Mouse (Mus musculus) stomach, embryonic 15.5 days (tissue): Measurements from ENCODE around the gene Olfr479. TPM values are rescaled to one million over a fixed set of nuclear protein-coding genes. Genes with fewer than 3 reads are reported as not detected.
"Not testable (repeated sequence)": the region's sequence is repeated elsewhere in the genome, so short reads cannot be mapped to it uniquely, and the experiment has no call there.

Experiments used
- ATAC-seq: fragments of 200-750 bp; cut with Nextera tagmentation; 2 replicates; pipeline ENCODE4 v1.8.0; 2017; ENCODE audit warnings: low read depth, moderate number of reproducible peaks, moderate TSS enrichment; ENCODE audit not compliant: insufficient read depth, low FRiP score
- H3K27ac ChIP-seq: fragments of 300-500 bp; sonication (generic); 2 replicates; pipeline ENCODE4 v1.5.1; 2015; ENCODE audit warnings: mild to moderate bottlenecking, inconsistent platforms
- H3K27me3 ChIP-seq: fragments of 300-500 bp; sonication (generic); replicated peaks from 2 replicates; pipeline ENCODE4 v1.6.1; 2015; ENCODE audit warnings: inconsistent platforms
- H3K36me3 ChIP-seq: fragments of 300-500 bp; sonication (generic); 2 replicates; pipeline ENCODE4 v1.6.1; 2015; ENCODE audit warnings: inconsistent platforms
- H3K4me1 ChIP-seq: fragments of 300-500 bp; sonication (generic); 2 replicates; pipeline ENCODE4 v1.6.1; 2015; ENCODE audit warnings: inconsistent platforms
- H3K4me2 ChIP-seq: fragments of 300-500 bp; sonication (generic); 2 replicates; pipeline ENCODE4 v1.6.1; 2015; ENCODE audit warnings: mild to moderate bottlenecking, inconsistent platforms
- H3K4me3 ChIP-seq: fragments of 300-500 bp; sonication (generic); replicated peaks from 2 replicates; pipeline ENCODE4 v1.5.1; 2015; ENCODE audit warnings: inconsistent platforms
- H3K9ac ChIP-seq: fragments of 300-500 bp; sonication (generic); 2 replicates; pipeline ENCODE4 v1.6.1; 2015; ENCODE audit warnings: inconsistent platforms
- H3K9me3 ChIP-seq: fragments of 300-500 bp; sonication (generic); 2 replicates; pipeline ENCODE4 v1.6.1; 2016; ENCODE audit warnings: inconsistent platforms
- WGBS: fragments of 180-500 bp; shearing (Covaris S2); methylation state at CpG from one replicate; pipeline ENCODE4 v1.1.7; 2015; 5-methylcytosine and 5-hydroxymethylcytosine counted together
- polyA plus RNA-seq: library from polyadenylated mRNA; unstranded; fragments of >200 nt; fragmentation: Nextera tagmentation; extraction: Ambion mirVana; gene quantifications from 2 replicates; pipeline ENCODE4 v1.2.1, GENCODE M21; 2015

Olfr479 gene
- polyA plus RNA-seq: not detected in 2 replicates

- Histone ChIP-seq H3K4me3 (no peak within 1 kb of the TSS), H3K27me3 (no peaks in the 10 kb centered on the region), H3K9me3 (no peaks in the 10 kb centered on the region), H3K9ac (no peak within 1 kb of the TSS), H3K4me1 (no peaks in the 10 kb centered on the region), H3K36me3 (no peaks in the 10 kb centered on the region), H3K27ac (no peak within 1 kb of the TSS), H3K4me2 (no peak within 1 kb of the TSS)
- WGBS: 83% methylated on average over 2 of the region's 2 CpGs
- ATAC-seq: no peak
Measured at GRCm38 (mm10) chr7:108050393-108050792, at the start of gene Olfr479. Gene Olfr479 (plus strand): TSS chr7:108050693.

DNA sequence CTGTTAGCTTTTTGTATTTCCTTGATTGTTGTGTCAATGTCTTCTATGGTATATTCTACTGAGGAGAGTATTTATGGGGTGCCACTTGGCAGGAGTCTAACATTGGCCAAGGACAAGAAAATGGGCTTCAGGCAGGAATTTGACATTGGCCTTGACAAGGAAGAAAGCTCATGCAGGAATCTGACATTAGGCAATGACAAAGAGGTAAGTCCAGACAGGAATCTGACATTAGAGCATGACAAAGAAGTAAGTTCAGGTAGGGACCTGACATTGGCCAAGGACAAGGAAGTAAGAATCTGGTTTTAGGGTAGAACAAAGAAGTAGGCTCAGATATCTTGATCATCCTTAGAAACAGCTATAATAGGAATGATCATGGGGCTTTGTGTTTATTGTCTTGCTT, 36.2 kb upstream of the Olfr479 start:
- not testable (repeated sequence) for H3K27me3 ChIP-seq, H3K27ac ChIP-seq, H3K9me3 ChIP-seq, H3K36me3 ChIP-seq, H3K9ac ChIP-seq, H3K4me3 ChIP-seq, H3K4me1 ChIP-seq, H3K4me2 ChIP-seq, ATAC-seq

DNA sequence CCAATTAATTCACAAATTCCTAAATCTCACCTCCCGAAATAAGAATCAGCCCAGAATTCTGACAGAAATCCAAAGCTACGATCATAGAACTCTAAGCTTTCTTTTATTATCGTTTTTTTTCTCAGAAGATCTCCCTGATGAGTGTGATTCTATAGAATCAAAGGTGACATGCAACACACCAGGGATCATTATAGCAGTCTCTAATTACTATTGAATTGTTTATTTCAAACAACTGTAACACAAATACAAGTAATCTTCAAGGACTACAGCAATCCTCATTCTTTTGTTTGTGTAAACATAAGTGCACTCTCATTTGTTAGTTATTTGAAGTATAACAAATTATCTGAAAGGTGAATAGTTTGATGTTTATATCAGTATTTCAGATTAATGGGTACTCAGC, 16.6 kb upstream of the Olfr479 start, which contains the start of gene Olfr478:
TSS of gene Olfr478 (minus strand) at position 101 of the 400 bp plus-strand sequence.
- 76% methylated on average over 3 of the region's 3 CpGs for WGBS
- Histone ChIP-seq H3K27me3 (no peaks in the 10 kb centered on the region), H3K4me1 (no peaks in the 10 kb centered on the region), H3K27ac (no peak within 1 kb of the TSS), H3K9ac (no peak within 1 kb of the TSS), H3K9me3 (no peaks in the 10 kb centered on the region), H3K36me3 (no peaks in the 10 kb centered on the region), H3K4me3 (no peak within 1 kb of the TSS), H3K4me2 (no peak within 1 kb of the TSS)
- no peak for ATAC-seq

DNA sequence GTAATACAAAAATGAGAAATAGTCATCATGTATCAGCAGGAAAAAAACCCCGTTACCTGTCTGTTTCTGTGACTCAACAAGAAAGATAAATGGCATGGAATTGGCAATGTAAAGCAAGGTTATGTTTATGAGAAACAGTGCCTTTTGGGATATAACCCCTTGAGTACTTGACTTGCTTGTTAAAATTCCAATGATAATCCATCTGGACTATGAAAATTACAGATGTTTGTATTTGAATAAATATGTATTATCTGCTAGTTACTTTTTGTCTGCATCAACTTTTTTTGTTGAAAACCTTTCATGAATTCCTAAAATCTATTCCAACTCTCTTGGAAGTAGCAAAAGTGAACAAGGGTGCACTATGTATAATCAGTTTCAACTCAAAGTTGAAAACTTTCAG, 16.8 kb downstream of the Olfr479 start, which contains the start of gene Olfr480:
TSS of gene Olfr480 (minus strand) at position 101 of the 400 bp plus-strand sequence.
- 72% methylated on average over 1 of the region's 1 CpGs for WGBS
- H3K4me3 ChIP-seq: no peak within 1 kb of the TSS

GRCm38 (mm10) chr7:108079555-108079954, 29.1 kb downstream of the Olfr479 start, which contains the start of gene Olfr481:
Gene Olfr481 (plus strand): TSS chr7:108079855.
- ATAC-seq: no peak
- Histone ChIP-seq H3K27me3 (no peaks in the 10 kb centered on the region), H3K9ac (no peak within 1 kb of the TSS), H3K36me3 (no peaks in the 10 kb centered on the region), H3K9me3 (no peaks in the 10 kb centered on the region), H3K4me2 (no peak within 1 kb of the TSS), H3K27ac (no peak within 1 kb of the TSS), H3K4me1 (no peaks in the 10 kb centered on the region), H3K4me3 (no peak within 1 kb of the TSS)

More for the DNA sequence above, 16.8 kb downstream of the Olfr479 start, which contains the start of gene Olfr480:
- H3K27ac ChIP-seq: no peak within 1 kb of the TSS
- no peaks in the 10 kb centered on the region for H3K36me3 ChIP-seq
- H3K9me3 ChIP-seq: no peaks in the 10 kb centered on the region
- H3K9ac ChIP-seq: no peak within 1 kb of the TSS
- no peak within 1 kb of the TSS for H3K4me2 ChIP-seq
- no peak for ATAC-seq
- H3K4me1 ChIP-seq: no peaks in the 10 kb centered on the region
- H3K27me3 ChIP-seq: no peaks in the 10 kb centered on the region

GRCm38 (mm10) chr7:108097486-108097885, 47.0 kb downstream of the Olfr479 start, which contains the start of gene Olfr482:
Gene Olfr482 (minus strand): TSS chr7:108097586.
- WGBS: 61% methylated on average over 1 of the region's 1 CpGs
- H3K4me1 ChIP-seq: no peaks in the 10 kb centered on the region
- H3K27me3 ChIP-seq: no peaks in the 10 kb centered on the region
- no peak within 1 kb of the TSS for H3K4me2 ChIP-seq
- no peak within 1 kb of the TSS for H3K4me3 ChIP-seq
- H3K36me3 ChIP-seq: no peaks in the 10 kb centered on the region
- H3K9ac ChIP-seq: no peak within 1 kb of the TSS
- H3K9me3 ChIP-seq: no peaks in the 10 kb centered on the region
- ATAC-seq: no peak
- H3K27ac ChIP-seq: no peak within 1 kb of the TSS

DNA sequence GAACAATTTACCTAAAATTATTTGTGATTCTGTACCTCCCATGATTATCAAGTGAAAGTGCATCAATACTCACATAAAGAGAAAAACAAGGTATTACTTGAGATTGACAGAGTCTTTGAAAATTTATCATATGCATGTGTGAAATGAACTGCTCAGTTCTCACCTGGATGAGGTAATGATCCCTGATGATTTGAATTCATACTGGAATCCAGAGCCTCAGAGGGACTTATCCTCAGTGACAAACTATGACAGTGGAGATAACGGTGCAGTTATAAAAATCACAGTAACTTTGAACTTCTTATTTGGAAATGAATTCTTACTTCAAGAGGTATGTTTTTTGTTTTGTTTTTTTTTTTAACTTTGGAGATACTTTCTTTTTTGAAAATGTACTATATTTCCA, 50.1 kb downstream of the Olfr479 start, which contains the start of gene Olfr483:
TSS of gene Olfr483 (plus strand) at position 301 of the 400 bp plus-strand sequence.
- Histone ChIP-seq H3K9ac (no peak within 1 kb of the TSS), H3K4me1 (no peaks in the 10 kb centered on the region), H3K4me3 (no peak within 1 kb of the TSS), H3K4me2 (no peak within 1 kb of the TSS), H3K36me3 (no peaks in the 10 kb centered on the region), H3K27ac (no peak within 1 kb of the TSS), H3K27me3 (no peaks in the 10 kb centered on the region), H3K9me3 (no peaks in the 10 kb centered on the region)
- WGBS: 83% methylated on average over 1 of the region's 1 CpGs
- ATAC-seq: no peak

Other genes starting within 250 kb of the Olfr479 start
- gene Ovch2, start 249.5 kb upstream of the Olfr479 start, polyA plus RNA-seq: not detected in 2 replicates
- gene Olfr467, start 238.4 kb upstream of the Olfr479 start, polyA plus RNA-seq: not detected in 2 replicates
- gene Olfr469, start 225.2 kb upstream of the Olfr479 start, polyA plus RNA-seq: not detected in 2 replicates
- not detected in 2 replicates for gene Olfr470, start 203.2 kb upstream of the Olfr479 start, polyA plus RNA-seq
- 0.03 TPM in 1 of 2 replicates, not detected in the other for gene Olfr472, start 152.8 kb upstream of the Olfr479 start, polyA plus RNA-seq
- not detected in 2 replicates for gene Olfr473, start 120.2 kb upstream of the Olfr479 start, polyA plus RNA-seq
- gene Olfr474, start 96.0 kb upstream of the Olfr479 start, polyA plus RNA-seq: not detected in 2 replicates
- not detected in 2 replicates for gene Olfr476, start 85.9 kb upstream of the Olfr479 start, polyA plus RNA-seq
- gene Olfr477, start 64.0 kb upstream of the Olfr479 start, polyA plus RNA-seq: not detected in 2 replicates
- gene Olfr478, start 16.7 kb upstream of the Olfr479 start, polyA plus RNA-seq: not detected in 2 replicates
- gene Olfr480, start 16.7 kb downstream of the Olfr479 start, polyA plus RNA-seq: not detected in 2 replicates
- not detected in 2 replicates for gene Olfr481, start 29.2 kb downstream of the Olfr479 start, polyA plus RNA-seq
- gene Olfr482, start 46.9 kb downstream of the Olfr479 start, polyA plus RNA-seq: 0.24 TPM in 1 of 2 replicates, not detected in the other
- not detected in 2 replicates for gene Olfr483, start 50.2 kb downstream of the Olfr479 start, polyA plus RNA-seq
- not detected in 2 replicates for gene Olfr484, start 76.8 kb downstream of the Olfr479 start, polyA plus RNA-seq
- not detected in 2 replicates for gene Olfr485, start 109.2 kb downstream of the Olfr479 start, polyA plus RNA-seq
- not detected in 2 replicates for gene Olfr486, start 122.0 kb downstream of the Olfr479 start, polyA plus RNA-seq
- gene Olfr487, start 163.9 kb downstream of the Olfr479 start, polyA plus RNA-seq: not detected in 2 replicates
- not detected in 2 replicates for gene Olfr488, start 207.7 kb downstream of the Olfr479 start, polyA plus RNA-seq
- gene Olfr490, start 238.2 kb downstream of the Olfr479 start, polyA plus RNA-seq: not detected in 2 replicates